Mouse (Mus musculus) liver, postnatal 0 days (tissue): ENCODE measurements at regions not wholly inside any gene's neighbourhood (a gene's known extent, or its start where the extent isn't known, plus 50 kb on each side); places are given as distances from the start of the nearest gene placed in this dataset.

ENCODE experiments used
- CTCF ChIP-seq: sonication (generic); IDR thresholded peaks from 2 replicates; pipeline ENCODE4 v1.5.1; 2016; ENCODE audit warnings: antibody characterized with exemption, low read depth
- EP300 ChIP-seq: IDR thresholded peaks from 2 replicates; pipeline ENCODE4 v1.6.1; 2016; ENCODE audit warnings: antibody characterized with exemption, low read depth, mild to moderate bottlenecking

GRCm38 (mm10) chr2:157670191-157670590, 67.0 kb upstream of the Ctnnbl1 start:
- no peak for TF ChIP-seq CTCF
- TF ChIP-seq EP300: no peak
